Mouse (Mus musculus): ENCODE data around the gene Pnmt. TPM values are rescaled to one million over a fixed set of nuclear protein-coding genes. Genes with fewer than 3 reads are reported as not detected.

The Pnmt gene
- total and polyA plus RNA-seq, 3 experiments, result not detected

GRCm38 (mm10) chr11:98341174-98341573 lies 45.1 kb upstream of the Pnmt start:
- dilution Hi-C loops (cut with MboI; ENCODE audit: extremely low pct_ligation_motif_present, extremely low pct_unique_long_range_greater_than_20kb, low sequenced_read_pairs) (no loop called here), in situ Hi-C loops (cut with MboI; ENCODE audit: low pct_ligation_motif_present, low pct_unique_long_range_greater_than_20kb, low sequenced_read_pairs) (loop anchor here (5.0 to 25.0 kb wide), 2 partner anchors 74 to 296 kb away; partner anchors contain the start of genes Gm12355, Gsdma2 and Gsdma3)
- no peaks in the 10 kb centered on the region for H3K9me3 ChIP-seq (replicated peaks; ENCODE audit: low read length)
- H3K4me1 ChIP-seq (ENCODE audit: control insufficient read depth in 1 of 2, insufficient read depth in 2 of 2), result peaks cover 14 to 36% of the 10 kb centered on the region in 2 experiments
- no peak for TF ChIP-seq POLR2AphosphoS2 (IDR thresholded peaks at IDR 0.05; ENCODE audit: low read depth, low read length)
- no peak for TF ChIP-seq IRF4 (IDR thresholded peaks at IDR 0.05; ENCODE audit: low read depth, low read length)
- no peak for TF ChIP-seq E2F4 (IDR thresholded peaks at IDR 0.05; ENCODE audit: insufficient replicate concordance, low read depth, low read length)
- no peaks in the 10 kb centered on the region for H3K36me3 ChIP-seq (replicated peaks in 1 of 2; ENCODE audit: control insufficient read depth in 1 of 2, insufficient read depth in 1 of 2, low read length in 1 of 2)
- H3K9ac ChIP-seq (ENCODE audit: insufficient read depth, low read depth), result no peak overlapping the region
- H3K79me2 ChIP-seq (replicated peaks; ENCODE audit: control insufficient read depth, extremely low read depth, insufficient read depth, poor library complexity, severe bottlenecking), result no peaks in the 10 kb centered on the region
- H3K4me3 ChIP-seq (replicated peaks in 1 of 3; ENCODE audit: low read depth in 2 of 3, low read length in 2 of 3, poor library complexity in 1 of 3), result no peak overlapping the region
- DNase-seq (ENCODE audit: extremely low read depth), result no peak
- H3K27me3 ChIP-seq (replicated peaks), result peaks cover 68% of the 10 kb centered on the region
- H3K4me2 ChIP-seq (ENCODE audit: insufficient read depth, low read depth, poor library complexity, severe bottlenecking), result no peak overlapping the region
- H3K27ac ChIP-seq (ENCODE audit: insufficient read depth, low read depth), result no peak overlapping the region

- no peak overlapping the region for H3K9ac ChIP-seq (ENCODE audit: insufficient read depth, low read depth)
- peaks cover 14 to 39% of the 10 kb centered on the region in 2 experiments for H3K4me1 ChIP-seq (ENCODE audit: control insufficient read depth in 1 of 2, insufficient read depth in 2 of 2)
- peak overlapping the region; percentile 26 for H3K4me2 ChIP-seq (ENCODE audit: insufficient read depth, low read depth, poor library complexity, severe bottlenecking)
- no peak overlapping the region for H3K27ac ChIP-seq (ENCODE audit: insufficient read depth, low read depth)
- in situ Hi-C loops (cut with MboI; ENCODE audit: low pct_ligation_motif_present, low pct_unique_long_range_greater_than_20kb, low sequenced_read_pairs), result loop anchor here (5.0 to 25.0 kb wide), 2 partner anchors 75 to 295 kb away; partner anchors contain the start of genes Gm12355, Gsdma2 and Gsdma3
- H3K36me3 ChIP-seq (replicated peaks in 1 of 2; ENCODE audit: control insufficient read depth in 1 of 2, insufficient read depth in 1 of 2, low read length in 1 of 2), result no peaks in the 10 kb centered on the region
- peak; percentile 92 for DNase-seq (ENCODE audit: extremely low read depth)
- H3K9me3 ChIP-seq (replicated peaks; ENCODE audit: low read length), result no peaks in the 10 kb centered on the region
- dilution Hi-C loops (cut with MboI; ENCODE audit: extremely low pct_ligation_motif_present, extremely low pct_unique_long_range_greater_than_20kb, low sequenced_read_pairs), result no loop called here
- H3K27me3 ChIP-seq (replicated peaks), result peaks cover 68% of the 10 kb centered on the region
- no peaks in the 10 kb centered on the region for H3K79me2 ChIP-seq (replicated peaks; ENCODE audit: control insufficient read depth, extremely low read depth, insufficient read depth, poor library complexity, severe bottlenecking)
- peak overlapping the region in 1 of 3 experiments; percentile 27 for H3K4me3 ChIP-seq (replicated peaks in 1 of 3; ENCODE audit: low read depth in 2 of 3, low read length in 2 of 3, poor library complexity in 1 of 3)
- no peak for TF ChIP-seq PAX5 (IDR thresholded peaks at IDR 0.05; ENCODE audit: low read length)
- TF ChIP-seq BHLHE40 (IDR thresholded peaks at IDR 0.05; ENCODE audit: low read depth, low read length), result peak; percentile 73
- TF ChIP-seq USF1 (IDR thresholded peaks at IDR 0.05; ENCODE audit: low read depth, low read length), result no peak
- TF ChIP-seq ZKSCAN1 (IDR thresholded peaks at IDR 0.05; ENCODE audit: borderline replicate concordance, low read depth, low read length), result no peak
- peak; percentile 60; the same call in 1 of the 2 replicates for TF ChIP-seq RCOR1 (conservative IDR thresholded peaks at IDR 0.05; ENCODE audit: low read depth, low read length)
- peak; percentile 79 for TF ChIP-seq MEF2A (IDR thresholded peaks at IDR 0.05; ENCODE audit: borderline replicate concordance, low read depth, low read length)
- no peak for TF ChIP-seq CHD1 (IDR thresholded peaks at IDR 0.05; ENCODE audit: low read depth, low read length)
- TF ChIP-seq MAZ (IDR thresholded peaks at IDR 0.05; ENCODE audit: low read depth, low read length), result peak; percentile 95
- TF ChIP-seq ZMIZ1 (IDR thresholded peaks at IDR 0.05; ENCODE audit: low read depth, low read length), result no peak
- peak; percentile 29; the same call in 1 of the 2 replicates for TF ChIP-seq MXI1 (IDR thresholded peaks at IDR 0.05; ENCODE audit: low read depth, low read length)
- TF ChIP-seq GABPA (IDR thresholded peaks at IDR 0.05; ENCODE audit: insufficient replicate concordance, low read depth, low read length), result no peak
- peak; percentile 97; the same call in 1 of the 2 replicates for TF ChIP-seq NELFE (IDR thresholded peaks at IDR 0.05; ENCODE audit: low read depth, low read length)
- peak; percentile 90 for TF ChIP-seq IRF4 (IDR thresholded peaks at IDR 0.05; ENCODE audit: low read depth, low read length)
- TF ChIP-seq EP300 (IDR thresholded peaks at IDR 0.05; ENCODE audit: low read length), result peak; percentile 65
- TF ChIP-seq RAD21 (IDR thresholded peaks at IDR 0.05; ENCODE audit: low read depth, low read length), result peak; percentile 98
- TF ChIP-seq MYC (IDR thresholded peaks at IDR 0.05; ENCODE audit: low read depth, low read length), result peak; percentile 62; the same call in 1 of the 2 replicates
- peak; percentile 75; the same call in 1 of the 2 replicates for TF ChIP-seq E2F4 (IDR thresholded peaks at IDR 0.05; ENCODE audit: insufficient replicate concordance, low read depth, low read length)
- TF ChIP-seq POLR2AphosphoS2 (IDR thresholded peaks at IDR 0.05; ENCODE audit: low read depth, low read length), result no peak
- peak; percentile 67; the same call in 1 of the 2 replicates for TF ChIP-seq SIN3A (IDR thresholded peaks at IDR 0.05; ENCODE audit: low read length)
- TF ChIP-seq HCFC1 (IDR thresholded peaks at IDR 0.05; ENCODE audit: low read depth, low read length), result peak; percentile 59
- peak; percentile 46 for TF ChIP-seq POLR2A (IDR thresholded peaks at IDR 0.05; ENCODE audit: low read depth, low read length)
- 0 out of 2 replicates have a peak, but pooled peaks have one; percentile 61 for TF ChIP-seq KAT2A (IDR thresholded peaks at IDR 0.05; ENCODE audit: insufficient replicate concordance, low read length)
- TF ChIP-seq ELF1 (IDR thresholded peaks at IDR 0.05; ENCODE audit: low read depth, low read length), result peak; percentile 66
- 0 out of 2 replicates have a peak, but pooled peaks have one; percentile 35 for TF ChIP-seq UBTF (IDR thresholded peaks at IDR 0.05; ENCODE audit: low read depth, low read length)
- no peak for TF ChIP-seq USF2 (conservative IDR thresholded peaks at IDR 0.05; ENCODE audit: low read depth, low read length)
- peak; percentile 60 for TF ChIP-seq NRF1 (IDR thresholded peaks at IDR 0.05; ENCODE audit: low read depth, low read length)
- TF ChIP-seq CHD2 (IDR thresholded peaks at IDR 0.05; ENCODE audit: low read length), result peak; percentile 96
- TF ChIP-seq SMC3 (IDR thresholded peaks at IDR 0.05; ENCODE audit: low read depth, low read length), result peak; percentile 98
- no peak for TF ChIP-seq TBP (conservative IDR thresholded peaks at IDR 0.05; ENCODE audit: low read depth, low read length)
These were observed 44.0 kb upstream of the Pnmt start for GRCm38 (mm10) chr11:98342000-98342945.

Measured in CH12.LX (cell line).